Mouse (Mus musculus): ENCODE results near the gene Gabrg2.

DNA sequence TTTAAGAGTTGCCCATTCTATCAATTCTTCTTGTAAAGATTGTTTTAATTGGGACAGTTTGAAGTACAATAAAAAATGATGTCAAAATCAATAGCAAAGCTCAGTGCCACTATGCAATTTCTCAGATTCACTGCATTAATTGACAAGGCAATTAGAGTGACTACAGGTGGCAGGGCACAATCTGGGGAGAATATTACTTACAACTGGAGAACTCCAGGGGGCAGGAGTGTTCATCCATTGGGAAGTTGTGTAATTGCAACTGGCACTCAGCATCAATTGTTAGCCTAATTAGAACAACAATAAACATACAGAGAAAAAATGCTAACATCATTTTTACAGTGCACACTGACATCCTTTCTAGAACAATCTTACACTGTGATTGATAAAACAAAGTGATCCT is 32.1 kb downstream of the Gabrg2 start:
- TF ChIP-seq CTCF (IDR thresholded peaks at IDR 0.05; ENCODE audit: control insufficient read depth, insufficient read depth, insufficient read length) (no peak), MYOG (IDR thresholded peaks at IDR 0.05; ENCODE audit: control insufficient read depth, extremely low read depth, insufficient read length) (no peak), FOSL1 (IDR thresholded peaks at IDR 0.05; ENCODE audit: insufficient read depth, low read length, poor library complexity, severe bottlenecking) (no peak), MAX (IDR thresholded peaks at IDR 0.05) (no peak), USF1 (IDR thresholded peaks at IDR 0.05; ENCODE audit: low read depth) (no peak), MYOD1 (IDR thresholded peaks at IDR 0.05; ENCODE audit: control insufficient read depth, insufficient read length, low read depth) (no peak), CEBPB (IDR thresholded peaks at IDR 0.05; ENCODE audit: low read depth) (no peak)

All from C2C12 (cell line).